Mouse (Mus musculus): ENCODE measurements around the gene Psmd13. TPM values are rescaled to one million over a fixed set of nuclear protein-coding genes. Genes with fewer than 3 reads are reported as not detected.

The Psmd13 gene
- polyA plus RNA-seq, 1 experiment: 201 TPM

- no peak within 1 kb of the TSS for H3K4me2 ChIP-seq (ENCODE audit: low read depth)
- H3K27me3 ChIP-seq (ENCODE audit: control insufficient read depth, insufficient read depth, insufficient read length): peaks cover 12% of the 10 kb centered on the region
- no peak for TF ChIP-seq USF1 (IDR thresholded peaks at IDR 0.05; ENCODE audit: low read depth)
- TF ChIP-seq MYOG (IDR thresholded peaks at IDR 0.05; ENCODE audit: control insufficient read depth in 1 of 3, insufficient read depth in 1 of 3, insufficient read length in 2 of 3, low read depth in 2 of 3): peak; percentile 3 to 71 (median 25)
- TF ChIP-seq MAX (IDR thresholded peaks at IDR 0.05; ENCODE audit: low read depth): no peak
- no peak for TF ChIP-seq TCF12 (IDR thresholded peaks at IDR 0.05; ENCODE audit: insufficient read depth, poor library complexity, severe bottlenecking)
- TF ChIP-seq POLR2A (IDR thresholded peaks at IDR 0.05; ENCODE audit: insufficient read length, low read depth): no peak
- peak; percentile 11 to 82 (median 57) for TF ChIP-seq MYOD1 (IDR thresholded peaks at IDR 0.05; ENCODE audit: control insufficient read depth in 1 of 3, insufficient read length in 2 of 3, low read depth in 2 of 3)
- no peak within 1 kb of the TSS for H3K4me3 ChIP-seq
- H3K36me3 ChIP-seq (ENCODE audit: control insufficient read depth, insufficient read depth): no peaks in the 10 kb centered on the region
- no peaks in the 10 kb centered on the region for H3K79me2 ChIP-seq (ENCODE audit: control insufficient read depth, insufficient read depth)
- no peak within 1 kb of the TSS for H3ac ChIP-seq (ENCODE audit: control insufficient read depth, insufficient read length)
These were observed 36.7 kb upstream of the Psmd13 start, which contains the start of gene Scgb1c1 for GRCm38 (mm10) chr7:140844905-140845665. Gene Scgb1c1 (plus strand): TSS chr7:140845547.

DNA sequence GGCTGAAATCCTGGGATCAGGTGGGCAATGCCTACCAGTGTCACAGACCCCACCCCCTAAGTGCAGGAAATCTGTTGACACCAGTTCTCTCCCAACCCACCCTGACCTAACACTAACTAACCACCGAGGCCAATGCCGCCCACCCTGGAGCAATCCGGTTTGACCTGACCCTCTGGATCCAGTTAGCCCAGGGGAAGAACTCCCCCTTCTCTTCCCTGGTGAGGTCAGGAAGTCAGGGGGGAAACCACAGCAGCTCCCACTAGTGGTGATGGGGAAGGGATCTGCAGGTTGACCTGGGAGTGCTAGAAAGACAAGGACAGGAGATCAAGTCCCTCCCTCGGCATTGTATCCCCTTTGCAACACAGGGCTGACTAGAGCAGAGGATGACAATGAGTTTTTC, 36.1 kb upstream of the Psmd13 start:
- H3K79me2 ChIP-seq (ENCODE audit: control insufficient read depth, insufficient read depth): no peaks in the 10 kb centered on the region
- TF ChIP-seq POLR2A (IDR thresholded peaks at IDR 0.05; ENCODE audit: insufficient read length, low read depth): no peak
- no peak for TF ChIP-seq E2F4 (IDR thresholded peaks at IDR 0.05; ENCODE audit: insufficient read depth)
- no peak for TF ChIP-seq REST (IDR thresholded peaks at IDR 0.05; ENCODE audit: insufficient read depth, insufficient read length)
- no peak for TF ChIP-seq USF1 (IDR thresholded peaks at IDR 0.05; ENCODE audit: low read depth)
- TF ChIP-seq CEBPB (IDR thresholded peaks at IDR 0.05; ENCODE audit: insufficient read depth, poor library complexity, severe bottlenecking): no peak
- no peak for TF ChIP-seq MAX (IDR thresholded peaks at IDR 0.05; ENCODE audit: low read depth)
- no peak for TF ChIP-seq MYOD1 (IDR thresholded peaks at IDR 0.05; ENCODE audit: control insufficient read depth in 1 of 3, insufficient read length in 2 of 3, low read depth in 2 of 3)
- no peak for TF ChIP-seq TCF12 (IDR thresholded peaks at IDR 0.05; ENCODE audit: insufficient read depth, poor library complexity, severe bottlenecking)
- no peak for TF ChIP-seq POLR2AphosphoS2 (IDR thresholded peaks at IDR 0.05; ENCODE audit: insufficient read length, low read depth)
- no peak for TF ChIP-seq MYOG (IDR thresholded peaks at IDR 0.05; ENCODE audit: control insufficient read depth in 1 of 3, insufficient read depth in 1 of 3, insufficient read length in 2 of 3, low read depth in 2 of 3)
- TF ChIP-seq SRF (IDR thresholded peaks at IDR 0.05; ENCODE audit: control insufficient read depth, insufficient read length, low read depth): no peak
- TF ChIP-seq TCF3 (IDR thresholded peaks at IDR 0.05; ENCODE audit: insufficient read length, low read depth): no peak
- no peak overlapping the region for H3ac ChIP-seq (ENCODE audit: control insufficient read depth, insufficient read length)
- H3K4me2 ChIP-seq (ENCODE audit: low read depth): no peak overlapping the region
- H3K36me3 ChIP-seq (ENCODE audit: control insufficient read depth, insufficient read depth): no peaks in the 10 kb centered on the region
- H3K27me3 ChIP-seq (ENCODE audit: control insufficient read depth, insufficient read depth, insufficient read length): peaks cover 12% of the 10 kb centered on the region
- no peak overlapping the region for H3K4me3 ChIP-seq

DNA sequence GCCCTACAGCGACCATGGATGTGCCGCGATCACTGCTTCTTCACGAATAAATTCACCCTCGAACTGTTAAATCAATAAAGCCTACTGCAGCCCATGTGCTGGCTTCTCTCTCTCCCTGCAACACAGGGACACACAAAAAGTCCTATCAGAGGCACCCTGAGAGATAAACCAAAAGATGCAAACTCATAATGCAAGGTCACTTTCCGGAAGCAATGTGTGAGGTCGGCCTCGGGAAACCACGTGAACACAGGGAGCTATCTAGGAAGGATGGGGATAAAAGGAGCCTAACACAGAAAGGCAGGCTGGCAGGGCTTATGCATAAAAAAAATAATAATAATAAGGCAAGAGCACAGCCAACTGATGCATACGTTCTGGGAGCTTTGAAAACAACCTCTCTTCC, 35.1 kb upstream of the Psmd13 start:
- TF ChIP-seq REST (IDR thresholded peaks at IDR 0.05; ENCODE audit: insufficient read depth, insufficient read length) (no peak), SRF (IDR thresholded peaks at IDR 0.05; ENCODE audit: control insufficient read depth, insufficient read length, low read depth) (no peak), MYOG (IDR thresholded peaks at IDR 0.05; ENCODE audit: control insufficient read depth in 1 of 3, insufficient read depth in 1 of 3, insufficient read length in 2 of 3, low read depth in 2 of 3) (no peak), POLR2AphosphoS2 (IDR thresholded peaks at IDR 0.05; ENCODE audit: insufficient read length, low read depth) (no peak), E2F4 (IDR thresholded peaks at IDR 0.05; ENCODE audit: insufficient read depth) (no peak), TCF12 (IDR thresholded peaks at IDR 0.05; ENCODE audit: insufficient read depth, poor library complexity, severe bottlenecking) (no peak), CEBPB (IDR thresholded peaks at IDR 0.05; ENCODE audit: insufficient read depth, poor library complexity, severe bottlenecking) (no peak), TCF3 (IDR thresholded peaks at IDR 0.05; ENCODE audit: insufficient read length, low read depth) (no peak), MYOD1 (IDR thresholded peaks at IDR 0.05; ENCODE audit: control insufficient read depth in 1 of 3, insufficient read length in 2 of 3, low read depth in 2 of 3) (no peak), POLR2A (IDR thresholded peaks at IDR 0.05; ENCODE audit: insufficient read length, low read depth) (no peak), USF1 (IDR thresholded peaks at IDR 0.05; ENCODE audit: low read depth) (no peak), MAX (IDR thresholded peaks at IDR 0.05; ENCODE audit: low read depth) (no peak)
- Histone ChIP-seq H3ac (ENCODE audit: control insufficient read depth, insufficient read length) (no peak overlapping the region), H3K36me3 (ENCODE audit: control insufficient read depth, insufficient read depth) (no peaks in the 10 kb centered on the region), H3K27me3 (ENCODE audit: control insufficient read depth, insufficient read depth, insufficient read length) (peaks cover 12% of the 10 kb centered on the region), H3K4me2 (ENCODE audit: low read depth) (no peak overlapping the region), H3K79me2 (ENCODE audit: control insufficient read depth, insufficient read depth) (no peaks in the 10 kb centered on the region), H3K4me3 (no peak overlapping the region)

DNA sequence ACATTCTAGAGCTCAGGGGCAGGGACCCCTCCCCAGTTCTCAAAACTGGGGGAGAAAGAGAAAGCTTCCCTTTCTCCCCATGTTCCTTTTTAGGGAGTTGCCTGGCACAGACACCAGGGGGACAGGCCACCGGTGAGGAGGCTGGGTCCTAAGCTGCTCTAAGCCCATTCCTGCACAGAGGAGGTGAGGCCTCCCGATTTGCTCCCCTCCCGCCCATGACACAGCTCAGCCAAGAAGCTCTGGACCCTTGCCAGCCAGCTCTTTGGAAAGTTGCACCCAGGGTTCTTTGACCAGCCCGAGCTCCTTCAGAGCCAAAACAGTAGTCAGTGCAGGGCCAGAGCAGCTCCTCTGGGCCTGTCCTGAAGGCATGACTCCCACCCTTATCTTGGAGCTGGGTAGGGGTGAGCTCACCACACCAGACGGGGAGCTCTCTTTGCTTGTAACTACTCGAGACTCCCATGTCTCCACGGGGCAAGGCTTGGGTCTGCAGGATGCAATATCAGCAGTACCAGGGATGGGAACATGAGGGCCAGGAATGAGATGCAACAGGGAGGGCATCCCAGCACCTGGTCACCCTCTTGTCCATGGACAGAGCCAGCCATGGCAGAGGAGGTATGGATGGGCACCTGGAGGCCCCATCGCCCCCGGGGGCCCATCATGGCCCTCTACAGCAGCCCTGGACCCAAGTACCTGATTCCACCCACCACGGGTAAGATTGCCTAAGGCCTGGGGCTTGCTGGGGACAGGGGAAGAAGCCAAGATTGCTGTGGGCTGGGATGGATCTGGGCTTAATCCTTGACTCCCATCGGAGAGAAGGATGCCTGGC, 33.8 kb upstream of the Psmd13 start, which contains the start of gene Odf3:
Gene Odf3 (plus strand): TSS at position 51 of the 826 bp plus-strand sequence.
- Histone ChIP-seq H3K4me3 (no peak within 1 kb of the TSS), H3K4me2 (ENCODE audit: low read depth) (no peak within 1 kb of the TSS), H3K79me2 (ENCODE audit: control insufficient read depth, insufficient read depth) (peaks cover 2% of the 10 kb centered on the region), H3K27me3 (ENCODE audit: control insufficient read depth, insufficient read depth, insufficient read length) (peaks cover 12% of the 10 kb centered on the region), H3K36me3 (ENCODE audit: control insufficient read depth, insufficient read depth) (peaks cover 1% of the 10 kb centered on the region), H3ac (ENCODE audit: control insufficient read depth, insufficient read length) (no peak within 1 kb of the TSS)
- no peak for TF ChIP-seq MYOD1 (IDR thresholded peaks at IDR 0.05; ENCODE audit: control insufficient read depth in 1 of 3, insufficient read length in 2 of 3, low read depth in 2 of 3)
- TF ChIP-seq TCF3 (IDR thresholded peaks at IDR 0.05; ENCODE audit: insufficient read length, low read depth): no peak
- no peak for TF ChIP-seq USF1 (IDR thresholded peaks at IDR 0.05; ENCODE audit: low read depth)
- no peak for TF ChIP-seq REST (IDR thresholded peaks at IDR 0.05; ENCODE audit: insufficient read depth, insufficient read length)
- TF ChIP-seq POLR2A (IDR thresholded peaks at IDR 0.05; ENCODE audit: insufficient read length, low read depth): no peak

Data from myocyte (in vitro differentiated cells).